Mouse (Mus musculus): Measurements from ENCODE around the gene Ank2. TPM values are rescaled to one million over a fixed set of nuclear protein-coding genes. Genes with fewer than 3 reads are reported as not detected.
A peak's percentile ranks its signal among the peaks of the same experiment; 100 is the strongest.

Gene Ank2
- polyA plus RNA-seq, 1 experiment: 5.8 TPM

GRCm38 (mm10) chr3:127161998-127162712 lies 337.0 kb downstream of the Ank2 start:
- peak overlapping the region; percentile 52 for H3K4me3 ChIP-seq (replicated peaks; ENCODE audit: extremely low read depth, low read depth, low read length)
- peak; percentile 14 for DNase-seq
- TF ChIP-seq POLR2A (IDR thresholded peaks at IDR 0.05; ENCODE audit: borderline replicate concordance, extremely low read depth, low read depth, low read length): no peak
- TF ChIP-seq CTCF (IDR thresholded peaks at IDR 0.05; ENCODE audit: insufficient read depth, low read length): no peak
- under 1% methylated on average over 41 of the region's 41 CpGs for WGBS
- H3K4me1 ChIP-seq (ENCODE audit: control insufficient read depth, insufficient read depth, low read length): no peaks in the 10 kb centered on the region

DNA sequence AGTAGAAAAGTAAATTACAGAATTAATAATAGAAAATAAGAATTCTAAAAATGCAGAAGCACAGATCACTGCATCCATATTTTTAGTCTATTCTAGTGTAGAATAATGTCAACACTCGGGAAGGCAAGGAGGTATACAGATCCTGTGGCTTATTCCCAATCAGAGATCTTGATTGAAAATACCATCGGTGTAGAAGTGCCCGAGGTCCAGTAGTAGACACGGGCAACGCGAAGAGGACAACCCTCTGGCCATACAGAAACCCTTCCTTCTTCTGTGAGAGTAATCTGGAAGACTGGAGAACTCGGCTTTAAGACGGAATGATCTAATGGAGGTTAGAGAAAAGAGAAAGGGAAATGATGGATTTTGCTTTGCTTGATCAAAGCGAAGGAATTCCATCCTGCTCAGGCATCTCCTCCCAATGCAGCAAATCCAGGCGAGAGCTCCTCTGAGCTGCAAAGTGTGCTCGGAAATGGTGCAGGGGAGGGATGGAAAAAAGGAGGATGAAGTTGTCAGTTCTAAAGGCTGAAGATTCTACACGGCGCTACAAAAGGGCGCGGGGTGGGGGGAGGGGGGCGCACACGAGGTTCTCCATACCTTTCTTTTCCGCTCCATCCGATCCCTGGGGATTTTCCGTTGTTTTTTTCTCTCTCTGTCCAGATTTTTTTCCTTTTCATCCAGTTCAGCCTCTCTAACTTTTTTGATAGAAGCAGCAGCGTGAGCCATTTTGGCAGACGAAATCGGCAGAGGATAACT lies 337.9 kb downstream of the Ank2 start:
- no peaks in the 10 kb centered on the region for H3K4me1 ChIP-seq (ENCODE audit: control insufficient read depth, insufficient read depth, low read length)
- 9% methylated on average over 23 of the region's 23 CpGs for WGBS
- DNase-seq: no peak
- TF ChIP-seq CTCF (IDR thresholded peaks at IDR 0.05; ENCODE audit: insufficient read depth, low read length) (no peak), POLR2A (IDR thresholded peaks at IDR 0.05; ENCODE audit: borderline replicate concordance, extremely low read depth, low read depth, low read length) (no peak)
- no peak overlapping the region for H3K4me3 ChIP-seq (replicated peaks; ENCODE audit: extremely low read depth, low read depth, low read length)

DNA sequence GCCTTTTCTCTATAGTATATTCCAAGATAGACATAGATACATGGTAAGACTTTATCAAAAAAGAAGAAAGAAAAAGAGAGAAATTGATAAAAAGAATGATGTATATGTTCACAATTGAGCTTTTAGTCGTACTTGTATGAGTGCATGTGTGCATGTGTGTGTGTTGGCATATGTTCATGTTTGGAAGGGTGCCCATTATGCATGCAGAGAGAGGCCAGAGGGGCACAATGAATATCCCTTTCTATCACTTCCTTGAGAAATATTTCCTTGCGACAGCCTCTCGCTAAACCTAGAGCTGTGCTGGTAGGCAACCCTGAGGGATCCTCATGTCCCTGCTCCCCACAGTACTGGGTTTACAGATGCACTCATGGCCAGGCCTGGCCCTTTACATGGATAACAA lies 341.4 kb downstream of the Ank2 start:
- H3K4me3 ChIP-seq (replicated peaks; ENCODE audit: extremely low read depth, low read depth, low read length): no peak overlapping the region
- no peak for DNase-seq
- H3K4me1 ChIP-seq (ENCODE audit: control insufficient read depth, insufficient read depth, low read length): no peaks in the 10 kb centered on the region
- 87% methylated on average over 3 of the region's 3 CpGs for WGBS
- no peak for TF ChIP-seq CTCF (IDR thresholded peaks at IDR 0.05; ENCODE audit: insufficient read depth, low read length)
- TF ChIP-seq POLR2A (IDR thresholded peaks at IDR 0.05; ENCODE audit: borderline replicate concordance, extremely low read depth, low read depth, low read length): no peak

- Histone ChIP-seq H3K4me3 (replicated peaks; ENCODE audit: extremely low read depth, low read depth, low read length) (no peak overlapping the region), H3K4me1 (ENCODE audit: control insufficient read depth, insufficient read depth, low read length) (no peaks in the 10 kb centered on the region)
- no peak for DNase-seq
- no peak for TF ChIP-seq POLR2A (IDR thresholded peaks at IDR 0.05; ENCODE audit: borderline replicate concordance, extremely low read depth, low read depth, low read length)
- no peak for TF ChIP-seq CTCF (IDR thresholded peaks at IDR 0.05; ENCODE audit: insufficient read depth, low read length)
- 75% methylated on average over 9 of the region's 9 CpGs for WGBS
Observed at GRCm38 (mm10) chr3:127156080-127156479, 343.1 kb downstream of the Ank2 start.

- no peaks in the 10 kb centered on the region for H3K4me1 ChIP-seq (ENCODE audit: control insufficient read depth, insufficient read depth, low read length)
- 67% methylated on average over 3 of the region's 3 CpGs for WGBS
- H3K4me3 ChIP-seq (replicated peaks; ENCODE audit: extremely low read depth, low read depth, low read length): no peak overlapping the region
- TF ChIP-seq CTCF (IDR thresholded peaks at IDR 0.05; ENCODE audit: insufficient read depth, low read length) (no peak), POLR2A (IDR thresholded peaks at IDR 0.05; ENCODE audit: borderline replicate concordance, extremely low read depth, low read depth, low read length) (no peak)
- DNase-seq: no peak
Observed at GRCm38 (mm10) chr3:127153861-127154260, 345.3 kb downstream of the Ank2 start.

- no peak for TF ChIP-seq POLR2A (IDR thresholded peaks at IDR 0.05; ENCODE audit: borderline replicate concordance, extremely low read depth, low read depth, low read length)
- no peak for TF ChIP-seq CTCF (IDR thresholded peaks at IDR 0.05; ENCODE audit: insufficient read depth, low read length)
- no peak for DNase-seq
- Histone ChIP-seq H3K4me1 (ENCODE audit: control insufficient read depth, insufficient read depth, low read length) (no peaks in the 10 kb centered on the region), H3K4me3 (replicated peaks; ENCODE audit: extremely low read depth, low read depth, low read length) (no peak overlapping the region)
- WGBS: 81% methylated on average over 3 of the region's 3 CpGs
Observed at GRCm38 (mm10) chr3:127153443-127153842, 345.7 kb downstream of the Ank2 start.

DNA sequence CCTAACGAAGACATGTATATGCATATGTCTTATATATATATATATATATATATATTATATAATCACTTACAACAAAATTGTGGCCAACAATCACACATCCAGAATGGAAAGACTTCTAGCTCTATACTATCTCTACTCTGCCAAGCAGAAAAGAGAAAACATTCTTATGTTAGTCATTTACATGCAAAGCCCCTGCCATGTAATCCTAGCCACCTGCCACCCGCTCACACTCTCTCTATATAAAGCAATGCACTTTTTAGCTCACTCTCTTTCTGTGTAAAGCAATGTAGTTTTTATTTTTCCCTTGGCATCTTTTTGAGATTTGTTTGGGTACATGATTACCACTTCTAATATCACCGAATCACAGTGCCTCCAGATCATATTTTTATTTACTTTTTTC lies 350.5 kb downstream of the Ank2 start:
- no peak for DNase-seq
- no peak overlapping the region for H3K4me3 ChIP-seq (replicated peaks; ENCODE audit: extremely low read depth, low read depth, low read length)
- H3K4me1 ChIP-seq (ENCODE audit: control insufficient read depth, insufficient read depth, low read length): no peaks in the 10 kb centered on the region
- TF ChIP-seq POLR2A (IDR thresholded peaks at IDR 0.05; ENCODE audit: borderline replicate concordance, extremely low read depth, low read depth, low read length): no peak
- no peak for TF ChIP-seq CTCF (IDR thresholded peaks at IDR 0.05; ENCODE audit: insufficient read depth, low read length)
- 87% methylated on average over 3 of the region's 3 CpGs for WGBS

DNA sequence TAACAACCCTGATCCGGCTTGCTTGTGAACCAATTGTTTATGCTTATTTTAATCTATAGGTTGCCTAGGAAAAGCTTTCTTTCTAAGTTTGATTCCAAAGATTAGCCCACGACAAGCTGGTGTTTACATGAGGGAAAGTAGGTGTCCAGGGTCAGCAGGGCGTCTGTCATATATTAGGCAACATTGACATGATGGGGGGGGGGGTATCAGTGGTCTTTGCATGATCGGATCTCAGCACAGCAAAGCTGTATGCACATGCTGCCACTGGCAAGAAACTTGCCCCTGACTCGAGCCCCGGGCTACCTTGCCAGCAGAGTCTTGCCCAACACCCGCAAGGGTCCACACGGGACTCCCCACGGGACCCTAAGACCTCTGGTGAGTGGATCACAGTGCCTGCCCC lies 358.6 kb downstream of the Ank2 start:
- TF ChIP-seq POLR2A (IDR thresholded peaks at IDR 0.05; ENCODE audit: borderline replicate concordance, extremely low read depth, low read depth, low read length) (no peak), CTCF (IDR thresholded peaks at IDR 0.05; ENCODE audit: insufficient read depth, low read length) (no peak)
- H3K4me3 ChIP-seq (replicated peaks; ENCODE audit: extremely low read depth, low read depth, low read length): no peak overlapping the region
- no peak for DNase-seq
- 80% methylated on average over 9 of the region's 9 CpGs for WGBS
- H3K4me1 ChIP-seq (ENCODE audit: control insufficient read depth, insufficient read depth, low read length): no peaks in the 10 kb centered on the region

DNA sequence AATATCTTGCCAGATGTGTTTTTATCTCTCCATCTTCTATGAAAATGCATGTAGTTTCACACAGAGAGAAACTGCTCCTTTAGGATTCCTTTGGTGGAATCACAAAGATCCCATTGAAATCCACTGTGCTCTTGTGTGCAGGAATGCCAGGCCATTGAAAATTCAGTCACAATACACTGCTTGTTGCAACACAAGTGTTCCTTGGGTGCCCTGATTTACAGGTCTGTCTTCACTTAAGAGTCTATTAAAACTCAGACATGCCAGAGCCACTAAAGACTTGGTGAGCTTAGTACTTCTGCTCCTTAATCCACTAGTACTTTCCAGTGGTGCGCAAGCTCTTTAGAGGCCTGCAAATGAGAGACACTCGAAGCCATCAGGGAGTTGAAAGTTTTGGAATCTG lies 359.5 kb downstream of the Ank2 start:
- TF ChIP-seq CTCF (IDR thresholded peaks at IDR 0.05; ENCODE audit: insufficient read depth, low read length) (no peak), POLR2A (IDR thresholded peaks at IDR 0.05; ENCODE audit: borderline replicate concordance, extremely low read depth, low read depth, low read length) (no peak)
- H3K4me1 ChIP-seq (ENCODE audit: control insufficient read depth, insufficient read depth, low read length): no peaks in the 10 kb centered on the region
- 66% methylated on average over 2 of the region's 2 CpGs for WGBS
- DNase-seq: no peak
- no peak overlapping the region for H3K4me3 ChIP-seq (replicated peaks; ENCODE audit: extremely low read depth, low read depth, low read length)

GRCm38 (mm10) chr3:127137508-127137907 lies 361.6 kb downstream of the Ank2 start:
- TF ChIP-seq POLR2A (IDR thresholded peaks at IDR 0.05; ENCODE audit: borderline replicate concordance, extremely low read depth, low read depth, low read length): no peak
- no peak for TF ChIP-seq CTCF (IDR thresholded peaks at IDR 0.05; ENCODE audit: insufficient read depth, low read length)
- no peaks in the 10 kb centered on the region for H3K4me1 ChIP-seq (ENCODE audit: control insufficient read depth, insufficient read depth, low read length)
- DNase-seq: no peak
- H3K4me3 ChIP-seq (replicated peaks; ENCODE audit: extremely low read depth, low read depth, low read length): no peak overlapping the region
- WGBS: 59% methylated on average over 5 of the region's 5 CpGs
